Mouse (Mus musculus) monocyte, adult 2 months (primary cell): ENCODE results near the gene Sipa1l3.

Experiments used
- DNase-seq, 2 experiments: peaks; one replicate each; pipeline ENCODE4 v3.0.0; 2022; ENCODE audit warnings: low spot score in 2 of 2, low read depth in 1 of 2

Gene Sipa1l3

DNA sequence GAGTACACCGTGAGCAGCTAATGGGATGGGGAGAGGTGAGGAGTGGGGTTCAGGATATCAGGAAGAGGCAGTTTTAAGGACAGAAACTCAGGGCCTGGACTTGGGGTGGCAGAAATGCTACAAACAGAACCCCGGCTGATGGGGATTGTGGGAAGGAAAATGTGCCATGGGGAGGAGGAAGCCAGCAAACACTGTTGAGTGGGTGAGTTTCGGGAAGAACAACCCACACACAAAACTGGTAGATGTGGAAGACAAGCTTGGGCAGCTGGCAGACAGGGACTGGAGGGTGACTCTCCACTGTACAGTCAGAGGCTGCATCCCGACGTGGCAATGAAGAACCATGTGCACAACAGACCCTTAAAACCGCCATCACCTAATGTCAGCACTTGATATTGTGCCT, 69.6 kb downstream of the Sipa1l3 start:
- DNase-seq = no peak

- DNase-seq = no peak
These were observed 71.2 kb downstream of the Sipa1l3 start for GRCm38 (mm10) chr7:29447147-29447829.

- DNase-seq = no peak
These were observed 72.3 kb downstream of the Sipa1l3 start for GRCm38 (mm10) chr7:29446156-29446555.

GRCm38 (mm10) chr7:29444527-29444926, 73.9 kb downstream of the Sipa1l3 start:
- no peak for DNase-seq

DNA sequence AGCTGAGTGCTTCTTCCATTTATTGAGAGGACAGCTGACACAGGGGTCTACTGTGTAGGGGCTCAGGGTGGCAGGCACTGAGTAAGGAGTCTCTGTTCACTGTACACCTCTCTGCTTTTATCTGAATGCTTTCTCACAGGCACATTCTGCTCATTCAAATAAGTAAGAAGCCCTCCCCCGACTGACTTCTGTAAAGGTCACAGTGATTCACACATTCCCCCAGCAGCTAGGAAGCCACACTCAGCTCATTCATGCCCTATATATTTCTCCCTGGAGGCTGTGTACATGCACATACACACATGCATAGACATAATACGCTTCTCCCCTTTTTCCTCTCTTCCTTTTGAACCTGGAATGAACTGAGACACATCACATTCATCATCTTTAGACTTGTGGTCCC, 74.4 kb downstream of the Sipa1l3 start:
- DNase-seq = no peak

DNA sequence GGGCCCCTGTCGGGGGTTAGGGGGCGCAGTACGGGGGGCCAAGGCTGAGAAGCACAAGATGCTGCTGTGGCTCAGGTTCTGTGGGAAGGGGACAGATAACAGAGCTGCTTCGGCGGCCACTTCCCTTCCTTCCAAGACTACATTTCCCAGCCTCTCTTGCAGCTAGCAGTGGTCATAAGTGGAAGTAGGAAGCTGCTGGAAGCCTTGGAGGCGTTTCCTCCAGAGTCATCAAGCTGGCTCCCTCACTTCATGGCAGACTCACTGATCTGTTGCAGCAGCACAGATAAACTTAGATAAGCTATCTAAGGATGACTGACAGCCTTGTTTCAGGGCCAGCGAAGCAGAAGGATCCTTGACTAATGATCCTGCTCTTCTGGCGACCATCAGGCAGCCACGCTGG, 76.6 kb downstream of the Sipa1l3 start:
- peak in 1 of 2 experiments; percentile 7 for DNase-seq

DNA sequence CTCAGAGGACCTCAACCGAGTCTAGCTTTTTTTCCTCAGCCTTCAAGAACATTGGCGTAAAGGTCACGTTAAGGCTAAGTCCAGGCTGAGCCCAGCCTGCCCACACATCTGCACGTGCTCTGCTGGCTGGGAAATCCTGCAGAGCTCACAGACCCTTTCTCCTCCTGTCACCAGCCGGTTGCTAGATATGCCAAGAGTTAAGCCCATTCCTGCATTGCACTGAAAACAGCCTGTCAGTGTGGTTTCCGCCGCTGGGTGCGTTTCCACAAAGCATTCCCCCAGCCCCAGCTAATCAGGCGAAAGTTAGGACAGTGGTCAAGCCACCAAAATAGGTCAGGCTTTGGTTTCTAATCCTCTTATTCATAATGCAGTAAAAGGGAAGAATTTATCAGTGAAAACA, 77.3 kb downstream of the Sipa1l3 start:
- no peak for DNase-seq

- DNase-seq = no peak
These were observed 79.7 kb downstream of the Sipa1l3 start for GRCm38 (mm10) chr7:29438655-29439282.

DNA sequence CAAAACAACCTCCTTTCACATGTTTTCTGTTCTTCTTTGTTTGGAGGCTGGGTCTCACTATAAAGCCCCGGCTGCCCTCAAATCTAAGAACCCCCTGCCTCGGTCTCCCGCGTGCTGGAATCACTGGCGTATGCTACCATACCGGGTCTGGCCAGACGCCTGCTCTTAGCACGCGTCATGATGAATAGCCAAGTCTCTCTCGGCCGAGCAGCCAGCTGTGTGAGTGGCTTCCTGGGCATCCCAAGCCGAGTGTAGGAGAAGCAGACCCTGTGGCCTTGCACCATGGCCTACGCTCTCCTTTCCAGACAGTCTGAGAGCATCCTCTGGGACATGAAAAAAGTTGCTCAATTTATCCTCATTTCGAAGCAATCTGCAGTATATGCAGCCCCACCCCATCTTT, 80.2 kb downstream of the Sipa1l3 start:
- DNase-seq = no peak

- DNase-seq = no peak
These were observed 81.4 kb downstream of the Sipa1l3 start for GRCm38 (mm10) chr7:29437072-29437471.

DNA sequence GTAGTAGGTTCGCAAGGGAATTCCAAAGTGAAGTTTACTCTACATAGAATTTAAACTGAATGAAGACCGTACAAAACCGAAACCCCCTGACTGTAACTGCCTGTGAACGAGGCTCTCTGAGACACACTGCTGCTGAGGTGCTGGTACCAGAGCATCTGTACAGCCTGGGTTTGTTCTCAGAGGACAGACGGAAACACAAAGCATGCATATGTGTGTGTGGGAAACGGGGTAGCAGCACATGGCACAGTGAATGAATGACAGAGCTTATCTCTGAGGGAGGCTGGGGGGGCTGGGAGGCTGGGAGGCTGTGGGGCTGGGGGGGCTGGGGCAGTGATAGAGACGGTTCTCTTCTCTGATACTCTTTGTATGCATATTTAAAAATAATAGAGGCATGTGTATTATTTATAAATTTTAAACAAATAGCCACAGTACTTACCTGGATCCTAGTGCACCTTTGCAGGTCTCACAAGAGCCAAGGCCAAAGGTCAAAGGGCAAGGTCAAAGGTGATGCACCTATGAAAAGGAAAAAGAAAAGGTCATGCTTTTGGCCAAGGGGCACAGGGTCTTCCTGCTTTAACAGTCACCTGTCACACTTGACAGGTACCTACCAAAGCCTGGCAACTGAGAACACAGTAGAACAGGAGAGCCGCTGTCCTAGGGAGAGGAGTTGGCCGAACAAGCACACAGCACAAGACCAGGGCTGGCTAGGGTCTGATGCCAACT, 84.0 kb downstream of the Sipa1l3 start:
- DNase-seq = no peak

DNA sequence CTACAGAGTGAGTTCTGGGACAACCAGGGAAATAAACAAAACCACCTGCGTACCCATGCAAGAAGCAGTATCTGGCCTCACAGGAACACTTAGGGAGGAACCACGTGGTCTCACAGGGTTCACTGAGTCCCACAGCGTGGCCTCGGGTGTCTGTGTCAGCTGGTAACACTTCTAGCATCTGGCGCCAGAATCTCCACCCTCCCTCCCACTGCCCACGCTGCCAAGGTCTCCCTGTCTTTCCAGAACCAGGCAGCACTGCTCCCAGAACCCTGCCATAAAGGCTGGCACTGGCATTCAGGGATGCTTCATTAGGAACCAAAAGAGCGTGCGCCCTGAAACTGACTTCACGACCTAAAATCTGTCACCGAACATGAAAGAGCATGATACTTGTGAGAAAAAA, 84.7 kb downstream of the Sipa1l3 start:
- DNase-seq = no peak

DNA sequence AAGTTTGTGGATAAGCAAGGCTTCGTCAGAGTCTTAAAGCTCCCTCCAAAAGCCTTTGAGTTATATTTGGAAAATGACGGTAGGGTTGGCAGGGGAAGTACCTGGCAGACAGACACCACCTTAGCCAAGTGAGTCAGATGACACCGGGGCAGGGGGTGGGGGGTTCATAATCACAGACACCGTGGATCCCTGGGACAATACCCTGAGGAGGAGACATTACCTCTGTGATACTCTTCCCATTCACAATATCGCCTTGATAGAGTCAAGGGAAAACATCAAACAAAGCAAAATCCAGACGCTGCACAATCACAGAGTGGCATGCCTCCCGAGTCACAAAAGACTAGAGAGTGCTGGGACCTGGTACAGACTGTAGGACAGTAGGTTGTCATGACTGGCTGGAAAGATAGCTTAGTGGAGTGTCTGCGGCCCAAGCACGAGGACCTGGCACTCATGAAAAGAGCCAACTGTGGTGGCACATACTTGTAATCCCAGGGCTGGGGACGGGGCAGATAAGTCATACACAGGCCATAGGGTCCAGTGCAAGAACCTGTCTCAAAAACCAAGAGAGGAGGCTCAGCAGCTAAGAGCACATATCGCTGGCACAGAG, 85.4 kb downstream of the Sipa1l3 start:
- no peak for DNase-seq

GRCm38 (mm10) chr7:29432180-29432946, 86.1 kb downstream of the Sipa1l3 start:
- no peak for DNase-seq

GRCm38 (mm10) chr7:29430739-29431211, 87.7 kb downstream of the Sipa1l3 start:
- no peak for DNase-seq

GRCm38 (mm10) chr7:29426056-29426455, 92.4 kb downstream of the Sipa1l3 start:
- no peak for DNase-seq

- no peak for DNase-seq
These were observed 93.0 kb downstream of the Sipa1l3 start for GRCm38 (mm10) chr7:29425413-29425827.

DNA sequence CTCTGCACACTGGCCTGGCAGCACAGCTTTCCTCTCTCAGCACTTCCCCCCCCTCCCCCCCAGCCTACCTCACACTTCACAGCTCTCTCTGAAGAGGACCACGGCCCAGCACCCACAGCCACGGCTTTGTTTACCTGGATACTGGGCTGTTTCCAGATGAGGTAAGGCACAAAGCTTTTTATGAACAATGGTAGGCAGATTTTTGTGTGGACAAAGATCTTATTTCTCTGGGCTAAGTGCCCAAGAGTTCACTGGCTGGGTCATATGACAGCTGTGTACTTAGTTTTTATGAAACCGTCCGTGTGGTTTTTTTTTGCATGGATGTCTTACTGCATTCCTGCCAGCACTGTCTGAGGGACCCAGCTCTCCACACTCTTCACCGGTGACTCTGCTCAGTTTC, 93.8 kb downstream of the Sipa1l3 start:
- no peak for DNase-seq

DNA sequence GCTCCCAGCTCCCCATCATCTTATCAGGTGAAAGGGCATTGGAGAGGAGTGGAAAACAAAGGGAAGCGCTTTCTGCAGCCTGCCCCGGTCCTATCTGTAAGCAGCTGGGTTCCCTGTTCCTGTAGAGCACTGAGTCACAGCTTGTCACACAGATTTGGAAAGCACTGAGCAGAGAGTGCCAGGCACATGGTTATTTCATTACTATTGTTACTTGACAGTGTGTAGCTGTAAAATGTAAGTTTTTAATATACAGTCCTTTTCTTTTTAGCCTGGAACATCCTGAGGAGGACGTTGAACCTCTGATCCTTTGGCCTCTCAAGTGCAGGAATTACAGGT, 96.6 kb downstream of the Sipa1l3 start:
- DNase-seq = no peak

DNA sequence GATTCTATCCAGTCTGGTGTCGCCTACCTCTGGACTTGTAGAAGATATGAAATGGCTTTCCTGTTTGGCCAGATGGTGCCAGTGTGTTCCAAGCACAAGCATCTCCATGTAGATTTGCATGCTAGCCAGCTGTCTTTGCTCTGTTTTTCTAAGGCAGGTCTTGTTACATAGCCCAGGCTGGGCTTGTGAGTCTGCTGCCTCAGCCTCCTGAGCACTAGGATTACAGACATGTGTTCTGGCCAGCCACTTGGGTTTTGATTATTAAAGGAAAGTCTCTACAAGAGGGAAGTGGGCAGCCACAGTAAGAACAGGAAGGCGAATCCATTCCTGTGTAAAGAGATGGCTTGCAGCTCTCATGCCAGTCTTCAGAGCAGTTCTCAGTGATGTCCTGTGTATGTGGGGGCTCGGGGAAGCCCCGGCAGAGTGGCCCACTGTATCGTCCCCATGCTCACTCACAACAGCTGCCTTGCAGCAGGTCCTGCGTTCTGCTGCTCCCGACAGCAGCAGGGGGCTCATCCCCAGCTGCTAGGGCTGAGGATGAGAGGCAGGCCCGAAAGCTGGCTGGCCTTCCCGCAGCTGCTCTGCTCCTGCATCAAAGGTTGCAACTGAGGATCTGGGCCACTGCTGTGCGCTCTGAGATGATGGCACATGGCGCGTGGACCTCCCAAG, 97.1 kb downstream of the Sipa1l3 start:
- no peak for DNase-seq

DNA sequence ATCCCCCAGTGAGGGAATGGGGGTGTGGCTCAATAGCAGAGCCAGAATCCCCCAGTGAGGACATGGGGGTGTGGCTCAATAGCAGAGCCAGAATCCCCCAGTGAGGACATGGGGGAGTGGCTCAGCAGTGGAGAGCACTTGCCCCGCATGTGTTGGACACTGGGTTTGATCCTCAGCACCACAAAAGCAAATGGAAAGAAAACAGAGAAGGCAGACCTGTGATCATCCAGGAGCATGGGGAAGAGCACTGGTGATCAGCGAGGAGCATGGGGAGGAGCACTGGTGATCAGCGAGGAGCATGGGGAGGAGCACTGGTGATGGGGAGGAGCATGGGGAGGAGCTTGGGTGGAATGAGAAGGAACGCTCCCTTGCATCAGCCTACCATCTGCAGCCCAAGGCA, 98.6 kb downstream of the Sipa1l3 start:
- DNase-seq = no peak
